Mouse (Mus musculus) spleen, adult 12 weeks (tissue): ENCODE data around the gene Lamc1.

ENCODE experiments used
- DNase-seq: peaks from one replicate; pipeline ENCODE4 v3.0.0; 2022; ENCODE audit warnings: low spot score

Gene Lamc1

DNA sequence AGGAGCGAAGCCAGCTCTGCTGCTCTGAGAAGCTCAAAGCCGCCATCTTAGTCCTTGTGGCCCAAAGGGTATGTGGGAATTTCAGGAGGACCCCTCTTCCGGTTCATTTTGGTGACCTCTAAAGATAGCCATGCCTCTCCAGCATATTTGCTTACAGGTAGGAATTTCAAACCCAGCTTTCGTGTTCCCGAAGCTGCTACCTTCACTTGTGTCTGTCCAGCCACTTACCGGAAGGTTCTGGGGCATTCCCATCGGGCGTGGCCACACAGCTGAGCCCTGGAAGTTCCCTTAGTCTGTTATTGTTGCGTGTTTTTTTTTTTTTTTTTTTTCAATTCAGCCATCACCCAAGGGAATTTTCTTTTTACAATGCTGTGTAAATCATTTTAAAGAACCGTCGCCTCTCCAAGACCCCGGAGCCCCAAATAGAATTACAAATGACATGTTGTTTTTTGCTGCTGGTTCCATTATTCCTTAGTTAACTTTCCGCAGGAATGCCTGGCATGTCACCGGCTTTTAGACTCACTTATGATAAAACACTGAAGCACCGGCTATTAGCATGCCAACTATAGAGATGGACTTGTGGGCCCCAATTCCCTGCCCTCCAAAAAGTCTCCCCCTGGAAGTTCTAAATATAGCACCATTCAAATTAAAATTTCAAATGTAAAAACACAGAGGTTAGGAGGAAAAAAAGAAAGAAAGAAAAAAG is 141.2 kb downstream of the Lamc1 start:
- no peak for DNase-seq

GRCm38 (mm10) chr1:153188081-153188480 is 144.5 kb downstream of the Lamc1 start:
- no peak for DNase-seq

- DNase-seq: no peak
These were observed 146.5 kb downstream of the Lamc1 start, which contains the start of gene Lamc2 for GRCm38 (mm10) chr1:153185828-153186803. TSS of gene Lamc2 (minus strand) at chr1:153186447.

DNA sequence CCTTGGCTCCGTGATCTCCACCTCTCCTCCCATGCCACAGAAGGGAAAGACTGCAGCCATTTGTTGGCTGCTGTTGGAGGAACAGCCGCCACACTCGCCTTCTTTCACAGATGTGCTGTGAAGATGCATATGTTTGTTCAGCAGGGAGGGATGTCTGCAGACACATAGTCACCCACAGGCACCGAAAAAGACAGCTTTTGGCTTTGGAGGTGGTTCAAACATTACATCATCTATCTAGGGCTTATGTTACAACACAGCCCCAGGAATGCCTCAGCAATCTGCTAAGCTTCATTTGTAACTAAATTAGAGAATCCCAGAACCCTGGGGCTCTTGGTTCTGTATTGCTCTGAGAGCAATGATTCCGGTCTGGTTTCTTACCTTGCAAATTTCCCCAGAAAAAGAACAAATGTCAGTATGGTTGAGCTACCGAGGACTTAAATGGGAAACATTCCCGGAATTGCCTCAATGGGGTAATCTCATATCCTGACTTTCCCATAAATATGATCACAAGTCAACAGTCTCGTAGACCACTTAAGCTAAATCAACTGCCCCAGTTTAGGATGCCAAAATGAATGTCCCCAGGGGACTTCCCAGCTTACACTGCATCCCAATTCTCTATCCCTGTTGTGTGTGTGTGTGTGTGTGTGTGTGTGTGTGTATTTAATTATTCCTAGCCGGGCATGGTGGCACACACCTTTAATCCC is 151.8 kb downstream of the Lamc1 start:
- no peak for DNase-seq

GRCm38 (mm10) chr1:153180160-153180559 is 152.4 kb downstream of the Lamc1 start:
- no peak for DNase-seq

- no peak for DNase-seq
These were observed 157.8 kb downstream of the Lamc1 start for GRCm38 (mm10) chr1:153174801-153175200.

DNA sequence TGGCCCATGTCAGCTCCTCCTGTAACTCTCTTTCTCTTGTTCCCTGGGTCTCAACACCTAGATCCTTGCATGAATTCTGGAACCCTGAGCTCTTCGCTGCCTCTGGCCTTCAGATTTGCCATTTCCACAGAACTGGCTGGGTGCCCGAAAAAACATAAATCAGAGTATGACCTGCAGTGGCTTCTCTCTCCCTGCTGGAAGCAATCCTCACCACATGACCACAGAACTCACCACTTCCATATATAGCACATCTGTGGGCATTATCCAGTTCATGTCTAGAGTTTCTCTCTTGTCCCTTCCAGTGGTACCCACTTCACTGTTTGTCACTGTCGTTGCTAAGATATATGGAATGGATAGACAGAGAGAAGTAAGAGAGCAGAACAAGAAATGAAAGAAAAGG is 159.3 kb downstream of the Lamc1 start:
- DNase-seq: no peak

GRCm38 (mm10) chr1:153172291-153172731 is 160.3 kb downstream of the Lamc1 start:
- DNase-seq: no peak

GRCm38 (mm10) chr1:153171011-153171410 is 161.6 kb downstream of the Lamc1 start:
- DNase-seq: no peak
